Mouse (Mus musculus) mature B cell (primary cell): ENCODE results near the gene Kcnj16.

Source experiments
- in situ Hi-C: fragments of 300-500 bp; cut with MboI; formaldehyde crosslinking; loops from 2 replicates; pipeline ENCODE4 v1.14.3; 2019

The Kcnj16 gene

DNA sequence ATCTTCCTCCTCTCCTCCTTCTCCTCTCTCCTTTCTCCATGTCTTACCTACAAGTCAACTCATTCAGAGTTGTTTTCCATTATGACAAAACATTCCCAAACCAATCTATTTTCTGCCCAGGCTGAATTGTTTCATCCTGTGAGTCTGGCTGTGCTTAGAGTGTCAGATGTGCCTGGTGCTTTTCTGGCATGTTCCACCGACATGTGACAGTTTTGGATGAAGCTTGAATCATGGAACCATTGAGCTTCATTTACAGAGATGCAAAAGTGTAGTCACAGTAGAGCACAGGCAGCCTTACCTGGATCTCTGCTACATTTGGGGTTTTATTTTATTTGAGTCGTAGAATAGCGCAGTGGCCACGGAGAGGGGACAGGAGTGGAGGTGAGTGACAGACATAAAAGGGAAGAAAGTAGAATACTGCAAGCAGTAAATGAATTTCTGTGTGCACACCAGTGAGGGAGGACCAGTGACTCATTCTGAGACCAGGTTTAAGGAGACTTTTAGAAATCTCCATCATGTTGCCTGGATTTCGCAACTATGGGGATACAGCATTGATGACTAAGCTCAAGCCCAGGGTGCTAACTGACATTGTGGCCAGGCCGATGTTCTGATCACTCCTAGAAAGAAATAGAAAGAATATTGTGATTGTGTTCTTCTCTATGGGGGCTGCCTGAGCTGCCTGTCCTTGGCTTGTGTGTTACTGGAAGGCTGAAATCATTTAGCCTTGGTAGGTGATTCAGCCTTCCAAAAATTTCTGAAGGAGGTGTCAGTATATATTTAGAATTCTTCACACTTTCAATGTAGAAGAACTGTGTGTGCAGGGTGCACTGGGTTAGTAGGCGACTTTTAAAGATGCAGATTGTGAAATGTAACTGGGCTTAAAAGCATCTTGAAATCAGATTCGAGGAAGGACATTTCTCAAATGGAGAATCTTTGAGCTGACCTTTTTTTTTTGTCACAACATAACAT is 87.3 kb downstream of the Kcnj16 start:
- in situ Hi-C loops: no loop called here

DNA sequence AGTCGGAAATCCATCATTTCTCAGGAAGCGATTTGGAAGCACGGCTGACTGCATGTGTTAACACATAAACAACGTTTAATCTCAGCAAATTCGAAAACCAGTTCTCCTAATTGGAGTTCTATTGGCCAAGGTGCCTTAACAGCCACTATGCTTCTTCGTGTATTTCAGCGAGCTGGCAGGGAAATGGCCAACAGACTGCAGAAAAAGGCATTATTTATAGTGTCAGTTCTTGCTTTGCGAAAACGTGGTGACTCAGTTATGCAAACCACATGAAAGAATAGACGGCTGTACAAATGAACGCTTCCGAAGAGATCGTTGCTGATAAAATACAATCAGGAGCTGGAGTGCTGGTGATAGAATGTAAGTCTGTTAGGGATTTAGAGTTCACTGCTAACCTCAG is 88.2 kb downstream of the Kcnj16 start:
- in situ Hi-C loops: no loop called here

DNA sequence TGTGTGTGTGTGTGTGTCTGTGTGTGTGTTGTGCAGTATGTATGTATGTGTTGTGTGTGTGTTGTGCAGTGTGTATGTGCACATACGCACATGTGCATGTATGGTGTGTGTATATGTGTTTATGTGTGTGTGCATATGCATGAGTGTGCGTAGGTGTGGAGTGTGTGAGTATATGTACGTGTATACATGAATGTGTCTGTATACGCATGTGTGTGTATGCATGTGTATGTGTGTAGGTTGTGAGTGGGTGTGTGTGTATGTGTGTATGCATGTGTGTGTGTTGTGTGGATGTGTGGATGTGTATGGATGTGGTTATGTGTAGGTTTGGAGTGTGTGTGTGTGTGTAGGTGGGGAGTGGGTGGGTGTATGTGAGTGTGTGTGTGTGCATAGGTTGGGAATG is 89.6 kb downstream of the Kcnj16 start:
- in situ Hi-C loops: no loop called here

DNA sequence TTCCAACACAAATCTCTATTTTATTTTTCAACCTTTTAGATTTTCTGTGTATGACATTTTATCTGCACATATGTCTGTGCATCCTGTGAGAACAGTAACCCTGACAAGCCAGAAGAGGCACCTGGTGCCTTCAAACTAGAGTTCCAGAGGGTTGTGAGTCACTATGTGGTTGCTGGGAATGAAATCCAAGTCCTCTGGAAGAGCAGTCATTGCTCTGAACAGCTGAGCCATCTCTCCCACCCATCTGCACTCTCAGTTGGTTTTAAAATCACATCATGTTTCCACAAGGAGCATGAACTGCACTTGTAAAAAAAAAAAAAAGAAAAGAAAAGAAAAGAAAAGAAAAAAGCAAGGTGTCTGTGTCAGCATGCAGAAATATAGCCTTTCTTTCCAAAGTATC is 91.6 kb downstream of the Kcnj16 start:
- in situ Hi-C loops: no loop called here

DNA sequence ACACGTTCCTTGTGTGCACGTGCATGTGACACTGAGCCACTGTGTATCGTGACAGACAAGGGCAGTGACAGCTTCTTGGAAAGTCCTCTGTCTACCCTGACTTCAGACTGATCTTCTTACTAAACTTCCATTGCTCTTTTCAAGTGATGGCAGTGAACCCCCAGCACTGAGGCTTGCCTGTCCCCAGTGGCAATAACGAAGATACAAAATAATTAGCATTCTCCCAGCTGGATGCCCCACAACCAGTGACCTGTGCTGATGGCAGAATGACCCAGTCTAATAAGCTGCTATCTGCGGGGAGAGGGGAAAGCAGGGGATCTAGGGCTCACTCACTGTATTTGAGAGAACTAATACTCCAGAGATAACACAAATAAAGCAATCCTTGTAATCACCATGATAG is 92.4 kb downstream of the Kcnj16 start:
- in situ Hi-C loops: no loop called here

GRCm38 (mm10) chr11:111064751-111065527 is 97.1 kb downstream of the Kcnj16 start:
- in situ Hi-C loops: no loop called here

DNA sequence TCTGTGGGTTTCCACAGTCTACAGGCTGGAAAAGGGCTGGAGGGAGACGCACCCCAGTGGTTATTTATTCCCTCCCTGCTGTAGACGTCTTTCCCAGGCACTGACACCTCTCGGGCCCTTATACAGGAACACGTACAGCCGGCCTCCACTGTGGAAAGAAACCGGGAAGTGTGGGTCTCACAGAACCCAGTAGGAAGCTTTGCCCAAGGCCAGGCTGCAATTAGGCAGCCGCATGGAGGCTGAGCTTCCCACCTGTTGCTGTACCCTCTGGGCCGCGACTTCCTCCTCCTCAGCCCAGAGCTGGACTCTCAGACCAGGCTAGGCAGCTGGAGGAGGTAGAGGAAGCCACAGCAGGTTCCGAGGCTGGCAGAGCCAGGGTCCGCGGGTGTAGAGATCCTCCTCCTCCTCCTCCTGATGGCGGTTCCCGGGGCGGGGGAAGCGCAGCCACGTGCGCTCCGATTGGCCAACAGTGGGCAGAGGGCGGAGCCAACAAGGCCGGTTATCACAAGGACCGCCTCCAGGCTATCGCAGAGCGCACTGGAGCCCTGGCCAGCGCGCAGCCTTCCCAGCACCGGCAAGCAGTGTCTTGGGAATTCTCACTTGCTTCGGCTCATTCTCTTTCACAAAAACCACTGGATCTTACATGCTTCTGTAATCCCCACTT is 97.9 kb downstream of the Kcnj16 start, which contains the start of gene Kcnj2:
TSS of gene Kcnj2 (plus strand) at position 530 of the 664 bp plus-strand sequence.
- in situ Hi-C loops: no loop called here

GRCm38 (mm10) chr11:111066299-111066691 is 98.5 kb downstream of the Kcnj16 start:
- in situ Hi-C loops: no loop called here

GRCm38 (mm10) chr11:111067787-111068186 is 100.0 kb downstream of the Kcnj16 start:
- in situ Hi-C loops: no loop called here

DNA sequence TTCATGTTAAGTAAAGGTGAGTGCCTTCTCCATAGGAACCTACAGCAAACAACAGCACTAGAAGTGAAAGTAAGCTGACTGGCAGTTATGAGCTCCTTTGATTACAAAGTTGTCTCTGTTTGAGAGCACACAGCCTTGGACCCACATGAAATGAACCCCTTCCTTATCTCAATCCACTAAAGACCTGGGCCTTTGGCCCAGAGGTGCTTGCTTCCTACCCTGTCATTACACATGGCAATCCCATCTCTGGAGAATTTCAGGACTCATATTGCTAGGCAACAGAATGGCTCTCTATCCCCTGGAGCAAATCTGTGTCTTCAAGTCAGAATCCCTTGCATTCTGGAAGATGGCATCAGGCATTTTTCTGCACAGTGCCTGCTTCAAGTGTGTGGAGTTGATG is 102.6 kb downstream of the Kcnj16 start:
- in situ Hi-C loops: no loop called here

DNA sequence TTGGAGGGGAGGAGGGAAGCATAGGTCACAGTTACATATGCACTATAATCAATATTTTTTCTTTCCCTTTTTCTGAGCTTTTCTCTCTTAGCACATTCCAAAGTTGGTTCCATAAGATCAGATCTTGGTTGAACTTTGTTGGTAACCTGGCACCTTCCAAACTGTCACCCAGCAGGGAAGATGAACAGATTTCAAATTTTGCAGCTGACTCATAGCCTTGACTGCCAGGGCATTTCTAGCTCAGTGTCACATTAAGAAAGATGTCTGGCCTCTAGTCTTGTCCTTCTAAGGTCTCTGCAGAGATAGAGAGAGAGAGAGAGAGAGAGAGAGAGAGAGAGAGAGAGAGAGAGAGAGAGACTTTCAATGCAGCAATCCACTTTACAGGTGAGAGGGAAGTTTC is 106.3 kb downstream of the Kcnj16 start:
- in situ Hi-C loops: no loop called here
